Mouse (Mus musculus) testis, adult 2 months (tissue): ENCODE measurements around the gene Hectd4. TPM values are rescaled to one million over a fixed set of nuclear protein-coding genes. Genes with fewer than 3 reads are reported as not detected.
"Not testable (repeated sequence)": the region's sequence is repeated elsewhere in the genome, so short reads cannot be mapped to it uniquely, and the experiment has no call there.

Source experiments
- H3K27ac ChIP-seq: fragments of 200-500 bp; 2 replicates; pipeline ENCODE4 v1.5.1; 2012; ENCODE audit warnings: low read depth, low read length; ENCODE audit not compliant: control insufficient read depth, insufficient read depth
- H3K27me3 ChIP-seq: fragments of 200-500 bp; 2 replicates; pipeline ENCODE4 v1.6.1; 2012; ENCODE audit warnings: mild to moderate bottlenecking, low read length, moderate library complexity; ENCODE audit not compliant: control insufficient read depth, insufficient read depth
- H3K36me3 ChIP-seq: fragments of 200-500 bp; 2 replicates; pipeline ENCODE4 v1.6.1; 2012; ENCODE audit warnings: mild to moderate bottlenecking, low read length; ENCODE audit not compliant: control insufficient read depth, insufficient read depth
- H3K4me1 ChIP-seq: fragments of 200-500 bp; 2 replicates; pipeline ENCODE4 v1.6.1; 2012; ENCODE audit warnings: low read length; ENCODE audit not compliant: control insufficient read depth, insufficient read depth
- H3K4me3 ChIP-seq: fragments of 200-500 bp; 2 replicates; pipeline ENCODE4 v1.5.1; 2012; ENCODE audit warnings: low read depth, mild to moderate bottlenecking, low read length, moderate library complexity, mixed read lengths; ENCODE audit not compliant: control insufficient read depth
- CTCF ChIP-seq: fragments of 200-500 bp; IDR thresholded peaks from 2 replicates; pipeline ENCODE4 v1.5.1; 2012; ENCODE audit warnings: low read depth, mild to moderate bottlenecking, inconsistent platforms, low read length, moderate library complexity; ENCODE audit not compliant: control insufficient read depth, insufficient read depth, insufficient replicate concordance
- POLR2A ChIP-seq: fragments of 200-500 bp; IDR thresholded peaks from 2 replicates; pipeline ENCODE4 v1.6.1; 2012; ENCODE audit warnings: low read depth, mild to moderate bottlenecking, inconsistent platforms, low read length, moderate library complexity; ENCODE audit not compliant: control insufficient read depth
- polyA plus RNA-seq: library from polyadenylated mRNA; depleted of rRNA; stranded (reverse); fragments of >200 nt; gene quantifications from 2 replicates; pipeline ENCODE4 v1.2.3, GENCODE M21; 2012

Hectd4 gene
- polyA plus RNA-seq, 1 experiment, result 41.8 TPM

DNA sequence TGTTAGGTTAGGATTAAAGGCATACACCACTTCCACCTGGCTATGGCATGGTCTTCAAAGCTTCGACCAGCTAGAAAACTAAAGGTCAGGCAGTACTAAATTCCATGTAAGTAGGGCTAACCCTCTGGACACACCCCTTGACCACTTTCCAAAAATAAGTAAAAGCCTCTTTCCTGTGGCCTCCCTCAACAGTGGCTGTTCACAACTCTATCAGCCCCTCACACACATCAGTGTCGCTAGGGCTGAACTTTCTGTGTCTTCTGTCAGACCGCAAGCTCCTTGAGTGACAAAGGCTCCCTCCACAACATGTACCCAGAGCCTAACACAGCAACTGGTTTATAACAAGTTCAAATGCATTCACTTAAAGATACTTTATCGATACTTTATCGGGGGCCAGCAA lies 21.6 kb upstream of the Hectd4 start:
- no peak for TF ChIP-seq CTCF
- no peak for TF ChIP-seq POLR2A
- Histone ChIP-seq H3K4me3 (no peak overlapping the region), H3K27me3 (no peaks in the 10 kb centered on the region), H3K36me3 (no peaks in the 10 kb centered on the region), H3K27ac (no peak overlapping the region), H3K4me1 (no peaks in the 10 kb centered on the region)

DNA sequence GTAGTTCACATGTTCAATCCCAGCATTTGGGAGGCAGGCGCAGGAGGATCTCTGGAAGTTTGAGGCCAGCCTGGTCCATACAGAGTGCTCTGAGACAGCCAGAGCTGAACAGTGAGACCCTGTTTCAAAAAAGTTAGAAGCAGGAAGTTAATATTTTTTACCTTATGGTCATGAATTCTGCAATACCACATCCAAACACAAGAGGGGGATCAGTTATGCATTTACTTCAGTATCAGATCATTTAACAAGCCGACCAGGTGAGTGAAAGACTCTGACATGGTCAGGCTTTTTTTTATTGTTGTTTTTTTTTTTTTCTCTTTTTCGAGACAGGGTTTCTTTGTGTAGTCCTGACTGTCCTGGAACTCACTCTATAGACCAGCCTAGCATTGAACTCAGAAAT lies 18.3 kb upstream of the Hectd4 start:
- Histone ChIP-seq H3K4me1 (peaks cover 5% of the 10 kb centered on the region; the same call in 1 of the 2 replicates), H3K36me3 (no peaks in the 10 kb centered on the region), H3K27me3 (no peaks in the 10 kb centered on the region), H3K4me3 (no peak overlapping the region), H3K27ac (no peak overlapping the region)
- TF ChIP-seq CTCF (no peak), POLR2A (no peak)

DNA sequence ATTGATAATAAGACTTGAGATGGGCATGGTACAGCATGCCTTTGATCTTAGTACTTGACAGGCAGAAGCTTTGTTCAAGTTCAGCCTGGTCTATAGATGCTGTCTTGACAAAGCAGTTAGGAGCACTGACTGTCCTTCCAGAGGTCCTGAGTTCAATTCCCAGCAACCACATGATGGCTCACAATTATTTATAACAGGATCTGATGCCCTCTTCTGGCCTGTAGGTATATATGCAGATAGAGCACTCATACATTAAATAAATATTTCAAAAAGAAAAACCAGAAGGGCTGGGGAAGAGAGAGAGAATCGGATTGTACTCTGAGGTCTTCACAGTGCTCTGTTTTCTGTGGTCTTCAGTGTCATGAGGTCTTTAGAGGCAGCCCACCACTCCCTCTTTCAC lies 17.6 kb upstream of the Hectd4 start:
- TF ChIP-seq POLR2A, result no peak
- TF ChIP-seq CTCF, result no peak
- H3K4me1 ChIP-seq, result peaks cover 5% of the 10 kb centered on the region; the same call in 1 of the 2 replicates
- H3K4me3 ChIP-seq, result no peak overlapping the region
- H3K36me3 ChIP-seq, result no peaks in the 10 kb centered on the region
- no peaks in the 10 kb centered on the region for H3K27me3 ChIP-seq
- H3K27ac ChIP-seq, result no peak overlapping the region

DNA sequence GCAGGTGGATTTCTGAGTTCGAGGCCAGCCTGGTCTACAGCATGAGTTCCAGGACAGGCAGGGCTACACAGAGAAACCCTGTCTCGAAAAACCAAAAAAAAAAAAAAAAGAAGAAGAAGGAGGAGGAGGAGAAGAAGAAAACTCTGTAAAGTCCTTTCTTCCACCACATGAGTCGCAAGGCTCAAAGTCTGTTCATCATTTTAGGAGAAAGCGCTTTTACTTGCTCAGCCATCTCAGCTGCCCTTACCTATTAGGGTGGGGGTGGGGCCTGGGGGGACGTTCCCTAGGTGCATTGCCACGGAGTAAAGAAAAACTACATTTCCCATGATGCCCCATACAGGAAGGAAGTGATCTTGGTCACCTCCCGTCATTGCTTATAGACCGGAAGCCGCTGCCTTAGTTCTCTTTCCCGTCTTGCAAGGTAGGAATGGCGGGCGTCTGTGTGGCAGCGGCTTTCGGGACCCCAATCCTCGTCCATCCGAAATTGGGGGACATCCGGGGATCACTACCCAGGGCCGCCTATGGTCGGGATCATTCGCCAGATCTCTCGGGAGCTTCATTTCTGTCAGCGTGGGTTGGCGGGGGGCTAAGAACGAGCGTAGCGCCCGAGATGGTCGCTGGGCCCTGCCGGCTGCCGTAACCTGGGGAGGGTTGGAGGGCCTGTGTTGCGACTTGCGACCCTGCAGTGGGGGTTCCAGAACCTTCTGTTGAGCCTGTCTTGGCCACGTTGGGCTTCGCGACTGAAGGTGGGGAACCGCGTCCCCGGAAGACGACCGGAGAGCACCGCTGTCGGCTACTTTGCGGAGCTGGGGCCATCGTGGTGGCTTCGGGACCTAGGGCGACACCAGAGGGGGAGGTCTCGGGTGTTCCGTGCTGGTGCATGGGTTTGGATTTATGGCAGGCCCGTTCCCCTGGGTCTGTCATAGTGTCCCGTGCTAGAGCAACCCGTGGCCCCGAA lies 15.6 kb upstream of the Hectd4 start, which contains the start of gene Rpl6:
Gene Rpl6, plus strand, starts transcription at position 350 of the 958 bp plus-strand sequence.
- Histone ChIP-seq H3K36me3 (no peaks in the 10 kb centered on the region; the same call in none of the 2 replicates), H3K4me3 (peak within 1 kb of the TSS; percentile 93), H3K27me3 (no peaks in the 10 kb centered on the region), H3K4me1 (peaks cover 5% of the 10 kb centered on the region; the same call in 1 of the 2 replicates), H3K27ac (peak within 1 kb of the TSS; percentile 84)
- peak; percentile 83; the same call in 1 of the 2 replicates for TF ChIP-seq POLR2A
- TF ChIP-seq CTCF, result no peak

DNA sequence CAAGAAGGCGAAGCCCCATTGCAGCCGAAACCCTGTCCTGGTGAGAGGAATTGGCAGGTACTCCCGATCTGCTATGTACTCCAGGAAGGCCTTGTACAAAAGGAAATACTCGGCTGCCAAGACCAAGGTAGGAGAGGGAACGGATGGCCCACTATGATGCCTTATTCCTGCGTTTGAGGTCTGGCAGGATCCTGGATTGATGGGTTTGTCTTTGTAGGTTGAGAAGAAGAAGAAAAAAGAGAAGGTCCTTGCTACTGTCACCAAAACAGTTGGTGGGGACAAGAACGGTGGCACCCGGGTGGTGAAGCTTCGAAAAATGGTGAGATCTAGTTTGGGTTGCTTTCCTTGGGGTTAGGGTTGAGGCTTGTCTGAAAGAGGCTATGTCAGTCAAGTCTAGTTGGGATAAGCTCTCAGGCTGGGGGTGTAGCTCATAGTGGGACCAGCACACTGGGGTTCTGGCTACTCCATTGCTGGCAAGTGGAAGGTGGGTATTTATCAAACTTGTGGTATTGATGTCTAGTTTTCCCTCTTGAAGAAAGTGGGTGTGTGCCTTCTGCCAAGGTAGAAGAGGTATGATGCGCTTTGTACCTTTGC lies 14.4 kb upstream of the Hectd4 start:
- H3K4me1 ChIP-seq, H3K36me3 ChIP-seq, H3K27me3 ChIP-seq, H3K4me3 ChIP-seq, H3K27ac ChIP-seq: not testable (repeated sequence)

DNA sequence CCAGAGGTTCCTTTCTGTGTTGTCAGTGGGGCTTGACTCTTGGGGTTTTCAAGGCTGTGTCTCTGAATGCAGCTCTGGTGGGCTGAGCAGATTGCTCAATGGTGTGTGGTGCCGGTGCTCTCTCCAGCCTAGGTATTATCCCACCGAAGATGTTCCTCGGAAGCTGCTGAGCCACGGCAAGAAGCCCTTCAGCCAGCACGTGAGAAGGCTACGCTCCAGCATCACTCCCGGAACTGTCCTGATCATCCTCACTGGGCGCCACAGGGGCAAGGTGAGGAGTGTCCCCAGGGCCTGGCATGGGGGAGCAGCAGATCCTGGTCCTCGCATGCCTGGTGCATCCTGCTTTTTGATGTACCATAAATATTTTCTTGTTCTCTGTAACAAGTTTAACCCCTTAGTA lies 13.5 kb upstream of the Hectd4 start:
- Histone ChIP-seq H3K4me3 (no peak overlapping the region), H3K27ac (no peak overlapping the region), H3K4me1 (peaks cover 5% of the 10 kb centered on the region; the same call in 1 of the 2 replicates), H3K36me3 (no peaks in the 10 kb centered on the region; the same call in none of the 2 replicates), H3K27me3 (no peaks in the 10 kb centered on the region)
- TF ChIP-seq CTCF, result no peak
- no peak for TF ChIP-seq POLR2A

DNA sequence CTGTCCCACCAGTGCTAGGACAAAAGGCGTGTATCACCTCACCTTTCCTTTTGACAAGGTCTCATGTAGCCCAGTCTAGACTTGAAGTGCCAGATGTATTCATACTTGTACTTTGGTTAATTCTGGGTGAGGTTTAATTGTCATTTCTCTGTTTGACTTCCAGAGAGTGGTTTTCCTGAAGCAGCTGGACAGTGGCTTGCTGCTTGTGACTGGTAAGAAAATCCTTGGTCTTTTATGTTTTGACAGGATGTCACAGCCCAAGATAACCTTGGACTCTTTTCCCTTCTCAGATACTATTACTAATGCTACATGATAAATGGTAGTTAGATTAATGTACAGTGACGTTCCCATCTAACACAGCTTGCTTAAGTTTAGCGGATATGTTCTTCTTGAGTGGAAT lies 13.0 kb upstream of the Hectd4 start:
- H3K4me3 ChIP-seq, result no peak overlapping the region
- TF ChIP-seq CTCF, result no peak
- no peak for TF ChIP-seq POLR2A
- H3K4me1 ChIP-seq, result peaks cover 5% of the 10 kb centered on the region; the same call in 1 of the 2 replicates
- H3K27me3 ChIP-seq, result no peaks in the 10 kb centered on the region
- no peak overlapping the region for H3K27ac ChIP-seq
- no peaks in the 10 kb centered on the region; the same call in none of the 2 replicates for H3K36me3 ChIP-seq
